Mouse (Mus musculus) embryonic facial prominence, embryonic 14.5 days (tissue): ENCODE measurements around the gene Ltbp3. TPM values are rescaled to one million over a fixed set of nuclear protein-coding genes. Genes with fewer than 3 reads are reported as not detected.
A peak's percentile ranks its signal among the peaks of the same experiment; 100 is the strongest.

Experiments
- ATAC-seq: fragments of 200-750 bp; cut with Nextera tagmentation; 2 replicates; pipeline ENCODE4 v1.8.0; 2017; ENCODE audit warnings: low read depth, moderate number of reproducible peaks, moderate TSS enrichment
- DNase-seq: peaks from one replicate; pipeline ENCODE4 v3.0.0-alpha.2; 2015; ENCODE audit warnings: low spot score
- H3K27ac ChIP-seq: fragments of 300-500 bp; sonication (generic); replicated peaks from 2 replicates; pipeline ENCODE4 v1.5.1; 2014; ENCODE audit warnings: low read depth, mild to moderate bottlenecking, low read length, moderate library complexity
- H3K27me3 ChIP-seq: fragments of 300-500 bp; sonication (generic); replicated peaks from 2 replicates; pipeline ENCODE4 v1.6.1; 2014; ENCODE audit warnings: low read length; ENCODE audit not compliant: control insufficient read depth, insufficient read depth
- H3K36me3 ChIP-seq: fragments of 300-500 bp; sonication (generic); 2 replicates; pipeline ENCODE4 v1.6.1; 2014; ENCODE audit warnings: low read length, mixed read lengths; ENCODE audit not compliant: control insufficient read depth, insufficient read depth
- H3K4me1 ChIP-seq: fragments of 300-500 bp; sonication (generic); 2 replicates; pipeline ENCODE4 v1.6.1; 2014; ENCODE audit warnings: antibody characterized with exemption, low read length; ENCODE audit not compliant: control insufficient read depth, insufficient read depth
- H3K4me2 ChIP-seq: fragments of 300-500 bp; sonication (generic); 2 replicates; pipeline ENCODE4 v1.6.1; 2014; ENCODE audit warnings: low read depth, mild to moderate bottlenecking, low read length, moderate library complexity, mixed read lengths
- H3K4me3 ChIP-seq: fragments of 300-500 bp; sonication (generic); 2 replicates; pipeline ENCODE4 v1.5.1; 2014; ENCODE audit warnings: low read depth, mild to moderate bottlenecking, low read length
- H3K9ac ChIP-seq: fragments of 300-500 bp; sonication (generic); 2 replicates; pipeline ENCODE4 v1.6.1; 2014; ENCODE audit warnings: low read depth, mild to moderate bottlenecking, low read length, moderate library complexity, mixed read lengths
- H3K9me3 ChIP-seq: fragments of 300-500 bp; sonication (generic); 2 replicates; pipeline ENCODE4 v1.6.1; 2016; ENCODE audit warnings: low read length; ENCODE audit not compliant: control insufficient read depth
- whole genome bisulfite sequencing: fragments of 180-500 bp; shearing (Covaris S2); extraction: QIAGEN DNeasy Blood & Tissue Kit; methylation state at CpG from one replicate; pipeline ENCODE4 v1.1.7; 2014; 5-methylcytosine and 5-hydroxymethylcytosine counted together
- polyA plus RNA-seq: library from polyadenylated mRNA; unstranded; fragments of >200 nt; fragmentation: Nextera tagmentation; extraction: Ambion mirVana; gene quantifications from 2 replicates; pipeline ENCODE4 v1.2.1, GENCODE M21; 2014

Gene Ltbp3
- polyA plus RNA-seq, 1 experiment from 2014 or later, result 68.0 TPM

DNA sequence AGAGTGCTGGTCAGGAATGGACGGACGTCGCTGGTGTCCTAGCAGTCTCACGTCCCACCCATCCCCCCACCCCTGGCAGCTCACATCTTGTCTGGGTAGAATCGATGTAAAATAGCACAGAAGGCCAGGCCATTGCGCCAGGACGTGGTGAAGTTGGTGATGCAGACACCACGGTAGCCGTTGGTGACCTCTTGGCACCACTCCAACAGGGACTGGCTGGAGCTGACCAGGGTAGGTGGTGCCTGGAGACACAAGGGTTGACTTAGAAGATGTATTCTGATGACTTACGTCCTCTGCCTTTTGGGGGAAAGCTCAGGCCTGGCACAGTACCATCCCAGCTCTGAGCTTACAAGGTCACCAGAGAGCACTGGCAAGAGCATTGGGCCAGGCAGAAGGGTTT, 23.7 kb upstream of the Ltbp3 start:
- WGBS, result 63% methylated on average over 10 of the region's 10 CpGs
- Histone ChIP-seq H3K9ac (no peak overlapping the region), H3K27me3 (no peaks in the 10 kb centered on the region), H3K27ac (no peak overlapping the region), H3K9me3 (no peaks in the 10 kb centered on the region), H3K36me3 (peaks cover 70% of the 10 kb centered on the region), H3K4me2 (no peak overlapping the region), H3K4me1 (peaks cover 11% of the 10 kb centered on the region; the same call in 1 of the 2 replicates), H3K4me3 (no peak overlapping the region)
- ATAC-seq (no peak), DNase-seq (no peak)

DNA sequence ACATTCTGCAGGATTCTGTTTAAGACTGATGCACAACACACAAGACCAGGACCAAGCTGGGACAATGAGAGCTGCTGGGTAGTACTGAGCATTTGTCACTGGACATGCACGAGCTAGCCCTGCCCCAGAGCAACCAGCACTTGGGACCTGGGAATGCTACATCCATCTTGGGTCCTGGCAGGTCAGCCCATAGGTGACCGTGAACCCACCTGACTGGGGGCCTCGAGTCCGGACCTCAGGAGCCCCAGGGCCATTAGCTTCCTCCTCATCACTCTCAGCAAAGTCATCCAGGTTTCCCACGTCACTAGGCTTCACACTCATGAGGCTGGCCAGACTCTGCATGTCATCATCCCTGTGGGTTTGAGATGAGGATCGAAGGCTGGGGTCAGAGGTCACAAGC, 19.5 kb upstream of the Ltbp3 start:
- ATAC-seq, result no peak
- peaks cover 67% of the 10 kb centered on the region for H3K36me3 ChIP-seq
- 91% methylated on average over 6 of the region's 6 CpGs for WGBS

DNA sequence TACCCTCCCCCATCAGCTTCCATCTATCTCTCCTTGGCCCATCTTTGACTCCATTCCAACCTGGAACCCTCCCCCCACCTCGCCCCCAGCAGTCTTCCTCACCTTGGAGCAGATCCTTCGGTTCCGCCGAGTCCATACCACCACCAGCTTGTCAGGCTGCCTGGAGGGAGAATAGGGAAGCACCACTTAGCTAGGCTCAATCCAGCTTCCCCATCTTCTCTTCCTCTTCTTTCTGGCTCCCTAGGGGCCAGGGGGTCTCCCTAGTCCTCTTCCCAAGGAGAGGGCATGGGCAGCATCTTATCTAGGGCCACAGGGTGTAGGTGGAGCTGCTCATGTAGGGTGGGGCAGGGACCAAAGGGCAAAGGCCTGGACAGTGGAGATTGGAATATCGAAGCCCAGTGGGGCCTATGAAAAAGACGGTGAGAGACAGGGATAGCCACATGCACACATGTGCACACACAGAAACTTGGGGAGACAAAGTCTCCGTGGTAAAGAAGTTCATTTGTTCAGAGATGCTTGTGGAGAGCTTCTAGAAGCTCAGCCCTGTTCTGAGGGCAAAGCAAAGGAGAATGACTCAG, 17.8 kb upstream of the Ltbp3 start:
- H3K27me3 ChIP-seq, result no peaks in the 10 kb centered on the region
- WGBS, result 83% methylated on average over 7 of the region's 7 CpGs
- peaks cover 68% of the 10 kb centered on the region for H3K36me3 ChIP-seq
- DNase-seq, result no peak
- no peak overlapping the region for H3K27ac ChIP-seq
- H3K9me3 ChIP-seq, result no peaks in the 10 kb centered on the region
- H3K4me3 ChIP-seq, result no peak overlapping the region
- no peak overlapping the region for H3K9ac ChIP-seq
- H3K4me1 ChIP-seq, result peaks cover 24% of the 10 kb centered on the region
- no peak overlapping the region for H3K4me2 ChIP-seq
- no peak for ATAC-seq

More for the DNA sequence above, 19.5 kb upstream of the Ltbp3 start:
- Histone ChIP-seq H3K4me2 (no peak overlapping the region), H3K4me3 (no peak overlapping the region), H3K9ac (no peak overlapping the region), H3K4me1 (peaks cover 9% of the 10 kb centered on the region), H3K27ac (no peak overlapping the region), H3K27me3 (no peaks in the 10 kb centered on the region), H3K9me3 (no peaks in the 10 kb centered on the region)
- DNase-seq, result no peak

DNA sequence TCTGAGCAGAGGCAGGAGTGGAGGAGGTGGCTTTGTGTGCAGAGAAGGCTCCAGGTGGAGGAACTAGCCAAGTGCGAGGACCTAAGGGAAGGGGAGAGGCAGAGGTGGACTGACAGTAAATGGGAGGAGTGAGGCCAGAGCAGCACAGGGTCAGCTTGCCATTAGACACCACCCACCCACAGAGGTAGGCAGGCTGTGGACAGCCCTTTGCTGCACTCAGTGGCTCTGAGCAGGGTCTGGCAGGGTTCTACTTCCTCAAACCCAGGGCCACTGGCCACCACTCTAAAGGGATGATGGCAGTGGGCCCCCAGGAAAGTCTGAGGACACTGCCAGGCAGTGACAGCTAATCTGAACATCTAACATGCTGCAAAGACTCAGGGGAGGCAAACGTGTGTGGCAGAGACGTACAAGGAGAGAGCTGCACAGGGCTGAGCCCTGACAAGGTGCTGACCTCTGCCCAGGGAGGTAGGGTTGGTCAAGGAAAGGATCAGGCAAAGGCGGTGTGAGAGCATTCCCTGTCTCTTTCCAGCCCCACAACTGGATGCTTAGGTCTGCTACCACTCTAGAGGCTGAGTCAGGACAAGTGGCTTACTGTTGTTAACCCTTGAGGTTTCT, 16.7 kb upstream of the Ltbp3 start:
- Histone ChIP-seq H3K4me1 (peaks cover 30% of the 10 kb centered on the region), H3K27me3 (no peaks in the 10 kb centered on the region), H3K9ac (peak overlapping the region; percentile 45; the same call in 1 of the 2 replicates), H3K4me3 (peak overlapping the region; percentile 42; the same call in 1 of the 2 replicates), H3K27ac (no peak overlapping the region), H3K4me2 (peak overlapping the region; percentile 98), H3K36me3 (peaks cover 61% of the 10 kb centered on the region), H3K9me3 (no peaks in the 10 kb centered on the region)
- no peak for ATAC-seq
- DNase-seq, result no peak
- WGBS, result 62% methylated on average over 4 of the region's 4 CpGs

DNA sequence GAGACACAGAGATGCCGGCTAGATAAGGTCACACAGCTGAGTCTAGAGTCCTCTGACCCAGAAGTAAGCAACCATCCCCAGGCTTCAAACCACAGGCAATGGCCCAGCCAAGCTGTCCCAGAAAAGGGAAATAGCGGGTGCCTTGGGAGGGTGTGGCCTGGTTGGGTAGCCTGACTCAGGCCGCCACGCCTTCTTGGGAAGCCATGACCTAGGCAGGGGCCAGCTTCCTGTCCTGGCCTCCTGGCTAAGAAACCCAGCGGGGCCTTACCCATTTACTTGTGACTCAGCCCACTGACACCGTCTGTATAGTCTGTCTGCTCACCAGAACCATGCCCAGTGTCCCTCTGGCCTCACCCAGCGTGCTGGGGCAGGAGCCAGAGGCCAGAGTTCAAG, 16.2 kb upstream of the Ltbp3 start:
- Histone ChIP-seq H3K36me3 (peaks cover 56% of the 10 kb centered on the region), H3K27me3 (no peaks in the 10 kb centered on the region), H3K4me1 (peaks cover 30% of the 10 kb centered on the region), H3K9me3 (no peaks in the 10 kb centered on the region), H3K4me2 (peak overlapping the region; percentile 98), H3K9ac (peak overlapping the region; percentile 58), H3K4me3 (peak overlapping the region; percentile 42), H3K27ac (peak overlapping the region; percentile 75)
- DNase-seq, result no peak
- no peak for ATAC-seq
- 69% methylated on average over 7 of the region's 7 CpGs for WGBS

DNA sequence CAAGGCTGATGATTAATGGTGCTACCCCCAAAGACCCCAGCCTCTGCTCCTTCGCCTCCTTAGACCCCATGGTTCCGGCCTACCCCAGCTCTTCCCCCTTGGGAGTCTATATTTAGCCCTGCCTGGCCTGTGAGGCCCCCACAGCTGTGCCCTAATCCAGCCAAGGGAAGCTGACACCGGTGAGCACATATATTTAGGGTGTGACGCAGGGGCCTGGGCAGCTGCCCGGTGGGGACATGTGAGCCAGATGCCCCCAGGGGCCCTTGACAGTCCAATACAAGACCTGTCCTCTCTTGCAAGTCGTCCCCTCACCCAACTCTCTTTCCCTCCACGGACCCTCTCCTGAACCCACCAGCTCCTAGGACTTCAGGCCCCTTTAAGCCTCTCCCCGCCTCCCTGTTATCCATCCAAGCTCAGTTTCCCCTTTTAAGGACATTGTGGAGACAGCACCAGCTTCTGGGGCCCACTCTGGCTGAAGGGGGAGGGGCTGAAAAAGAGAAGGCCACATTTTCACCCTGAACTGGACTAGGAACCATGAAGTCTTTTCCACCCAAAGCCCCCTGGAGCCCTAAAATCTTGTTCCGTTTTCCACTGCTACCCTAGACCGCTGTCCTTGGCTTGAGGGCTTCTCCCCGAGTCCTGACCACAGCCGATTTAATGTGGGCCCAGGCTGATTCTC, 15.5 kb upstream of the Ltbp3 start:
- H3K27ac ChIP-seq, result peak overlapping the region; percentile 77
- peaks cover 30% of the 10 kb centered on the region for H3K4me1 ChIP-seq
- peaks cover 51% of the 10 kb centered on the region for H3K36me3 ChIP-seq
- ATAC-seq, result peak; percentile 44
- H3K27me3 ChIP-seq, result no peaks in the 10 kb centered on the region
- peak overlapping the region; percentile 58 for H3K9ac ChIP-seq
- peak; percentile 77 for DNase-seq
- peak overlapping the region; percentile 98 for H3K4me2 ChIP-seq
- H3K4me3 ChIP-seq, result peak overlapping the region; percentile 42
- WGBS, result 60% methylated on average over 12 of the region's 12 CpGs
- no peaks in the 10 kb centered on the region for H3K9me3 ChIP-seq

DNA sequence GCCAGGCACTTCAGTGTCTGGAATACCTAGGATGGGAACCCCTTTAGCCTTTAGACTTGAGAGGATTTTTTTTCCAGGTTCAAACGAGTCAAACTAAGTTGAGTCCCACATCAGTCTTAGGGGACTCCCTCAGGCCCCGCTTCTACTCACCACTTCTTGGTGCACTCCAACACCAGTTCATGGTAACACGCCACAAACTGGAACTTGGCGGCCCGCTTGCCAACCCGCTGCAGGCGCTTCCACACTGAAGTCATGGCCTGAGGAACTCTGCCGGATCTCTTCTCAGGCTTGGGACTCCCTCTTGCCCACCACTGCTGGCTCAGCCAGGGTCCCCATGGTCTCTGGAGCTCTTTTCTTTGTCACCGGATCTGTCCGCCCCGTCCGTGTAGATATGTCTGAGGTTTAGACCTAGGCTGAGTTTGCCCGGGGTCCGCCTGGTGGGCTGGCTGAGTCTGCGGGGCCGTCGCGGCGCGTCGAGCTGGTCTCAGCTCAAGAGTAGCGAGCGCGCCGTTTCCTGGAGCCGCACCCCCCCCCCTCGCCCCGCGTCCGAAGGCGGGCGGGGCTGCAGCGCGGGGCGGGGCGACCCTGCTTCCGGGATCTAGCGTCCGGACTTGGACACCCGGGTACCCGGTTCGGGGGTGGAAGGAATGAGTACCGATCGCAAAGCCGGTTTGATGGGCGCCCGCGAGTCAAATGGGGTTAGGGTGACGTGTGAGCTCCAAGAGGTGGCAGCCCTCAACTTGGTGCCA, 14.8 kb upstream of the Ltbp3 start, which contains the start of gene Ehbp1l1:
Gene Ehbp1l1, minus strand, starts transcription at position 551 of the 749 bp plus-strand sequence.
- H3K4me3 ChIP-seq, result peak within 1 kb of the TSS; percentile 98
- no peaks in the 10 kb centered on the region for H3K27me3 ChIP-seq
- 10% methylated on average over 42 of the region's 49 CpGs for WGBS
- DNase-seq, result peak; percentile 67
- peak within 1 kb of the TSS; percentile 92 for H3K27ac ChIP-seq
- no peaks in the 10 kb centered on the region for H3K9me3 ChIP-seq
- H3K36me3 ChIP-seq, result peaks cover 47% of the 10 kb centered on the region
- peak within 1 kb of the TSS; percentile 98 for H3K4me2 ChIP-seq
- peaks cover 33% of the 10 kb centered on the region for H3K4me1 ChIP-seq
- no peak; the same call in 1 of the 2 replicates for ATAC-seq
- peak within 1 kb of the TSS; percentile 99 for H3K9ac ChIP-seq

DNA sequence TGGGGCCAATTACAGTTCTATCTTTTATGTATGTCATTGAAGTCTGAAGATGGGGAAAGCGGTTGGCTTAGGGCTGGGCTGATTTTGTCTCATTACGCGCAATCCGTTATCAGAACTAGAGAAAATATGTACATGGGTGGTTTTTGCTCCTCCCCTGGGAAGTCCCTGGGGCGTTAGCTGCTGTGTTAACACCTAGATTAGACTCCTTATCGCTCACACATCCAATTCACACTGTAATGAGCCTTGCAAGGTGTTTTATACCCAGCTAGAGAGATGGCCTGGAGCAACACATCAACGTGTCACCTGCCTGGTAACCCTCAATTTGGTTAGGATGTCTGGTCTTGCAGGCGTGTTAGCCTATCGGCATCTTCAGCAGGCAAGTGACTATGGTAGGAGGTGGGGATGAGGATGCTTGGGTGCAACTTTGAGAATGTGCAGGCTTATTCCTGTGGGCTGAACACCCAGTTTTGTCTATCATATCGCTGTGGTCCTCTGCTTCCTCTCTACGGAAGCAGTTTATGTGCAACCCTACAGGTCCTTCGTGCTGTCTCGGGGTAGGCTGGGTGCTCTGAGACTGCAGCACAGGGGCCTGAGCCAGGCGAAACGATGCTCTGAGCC, 13.6 kb upstream of the Ltbp3 start:
- Histone ChIP-seq H3K36me3 (peaks cover 36% of the 10 kb centered on the region; the same call in 1 of the 2 replicates), H3K4me3 (peak overlapping the region; percentile 98), H3K4me2 (peak overlapping the region; percentile 98), H3K9me3 (no peaks in the 10 kb centered on the region), H3K4me1 (peaks cover 38% of the 10 kb centered on the region), H3K27ac (peak overlapping the region; percentile 92), H3K27me3 (no peaks in the 10 kb centered on the region), H3K9ac (peak overlapping the region; percentile 99)
- DNase-seq (no peak), ATAC-seq (no peak)
- WGBS, result 72% methylated on average over 15 of the region's 15 CpGs
